Mouse (Mus musculus) kidney, adult 2 months (tissue): ENCODE measurements around the gene En1. TPM values are rescaled to one million over a fixed set of nuclear protein-coding genes. Genes with fewer than 3 reads are reported as not detected.

Experiments
- DNase-seq: peaks from one replicate; pipeline ENCODE4 v3.0.0; 2021
- H3K27ac ChIP-seq: fragments of 200-500 bp; 2 replicates; pipeline ENCODE4 v1.5.1; 2012; ENCODE audit warnings: low read depth, low read length, control low read depth, inconsistent platforms; ENCODE audit not compliant: insufficient read depth
- H3K27me3 ChIP-seq: fragments of 200-500 bp; replicated peaks from 2 replicates; pipeline ENCODE4 v1.6.1; 2012; ENCODE audit warnings: mild to moderate bottlenecking, moderate library complexity, low read length, inconsistent platforms; ENCODE audit not compliant: control insufficient read depth, insufficient read depth
- H3K36me3 ChIP-seq: fragments of 200-500 bp; 2 replicates; pipeline ENCODE4 v1.6.1; 2012; ENCODE audit warnings: mild to moderate bottlenecking, moderate library complexity, low read length, inconsistent platforms; ENCODE audit not compliant: control insufficient read depth, insufficient read depth
- H3K4me1 ChIP-seq: fragments of 200-500 bp; 2 replicates; pipeline ENCODE4 v1.6.1; 2011; ENCODE audit warnings: low read length; ENCODE audit not compliant: control insufficient read depth, insufficient read depth
- H3K4me3 ChIP-seq: fragments of 200-500 bp; 2 replicates; pipeline ENCODE4 v1.5.1; 2011; ENCODE audit warnings: mild to moderate bottlenecking, low read depth, low read length, control low read depth; ENCODE audit not compliant: insufficient read depth
- CTCF ChIP-seq: fragments of 200-500 bp; conservative IDR thresholded peaks from 2 replicates; pipeline ENCODE4 v1.5.1; 2011; ENCODE audit warnings: low read depth, mild to moderate bottlenecking, control low read depth, low read length, moderate library complexity, mixed read lengths; ENCODE audit not compliant: insufficient read depth, insufficient read length
- POLR2A ChIP-seq: fragments of 200-500 bp; IDR thresholded peaks from one replicate; pipeline ENCODE4 v1.6.1; 2011; ENCODE audit warnings: low read depth, low read length, control low read depth
- WGBS: fragments of 180-500 bp; shearing (Covaris S2); methylation state at CpG from one replicate; pipeline ENCODE4 v1.1.7; 2018; 5-methylcytosine and 5-hydroxymethylcytosine counted together
- polyA plus RNA-seq: library from polyadenylated mRNA; depleted of rRNA; stranded (reverse); fragments of >200 nt; gene quantifications from 2 replicates; pipeline ENCODE4 v1.2.3, GENCODE M21; 2012

Gene En1
- polyA plus RNA-seq, 1 experiment: 0.08 TPM

DNA sequence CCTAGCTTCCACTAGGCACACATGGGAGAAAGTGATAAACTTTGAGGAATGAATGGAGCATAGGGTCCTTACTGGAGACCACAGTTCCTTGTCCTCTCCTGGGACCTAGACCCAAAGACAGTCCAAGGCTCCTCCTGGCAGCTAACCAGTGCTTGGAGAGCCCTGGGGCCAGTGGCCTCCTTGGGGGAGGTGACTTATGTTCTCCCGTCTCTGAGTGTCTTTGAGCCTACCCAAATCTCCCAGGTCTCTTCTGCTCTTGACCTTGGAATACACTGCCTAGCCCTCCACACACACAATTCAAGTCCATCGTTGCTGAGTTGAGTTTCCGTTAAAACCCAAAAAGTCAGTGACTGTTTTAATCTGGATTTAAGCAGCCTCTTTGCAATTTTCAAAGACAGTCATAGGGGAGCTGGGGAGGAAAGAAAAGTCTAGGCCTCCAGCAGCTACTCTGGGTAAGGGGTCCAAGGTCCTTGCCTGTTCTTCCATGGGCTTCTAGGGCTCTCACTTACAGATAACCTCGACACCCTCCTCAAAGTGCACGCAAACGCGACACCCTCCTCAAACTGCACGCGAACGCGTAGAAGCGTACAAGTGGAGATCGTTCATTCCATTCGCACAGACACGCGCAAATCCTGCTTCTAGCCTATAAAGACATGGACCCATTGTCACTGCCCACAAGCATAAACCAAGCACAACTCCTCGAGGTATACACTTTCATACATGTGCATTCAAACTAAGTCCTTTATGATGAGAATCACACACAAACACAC is 6.6 kb upstream of the En1 start:
- Histone ChIP-seq H3K4me3 (no peak overlapping the region), H3K27ac (no peak overlapping the region), H3K36me3 (no peaks in the 10 kb centered on the region), H3K27me3 (no peaks in the 10 kb centered on the region; the same call in none of the 2 replicates), H3K4me1 (no peaks in the 10 kb centered on the region)
- WGBS: 8% methylated on average over 17 of the region's 17 CpGs
- TF ChIP-seq POLR2A (no peak), CTCF (no peak)
- DNase-seq: no peak

DNA sequence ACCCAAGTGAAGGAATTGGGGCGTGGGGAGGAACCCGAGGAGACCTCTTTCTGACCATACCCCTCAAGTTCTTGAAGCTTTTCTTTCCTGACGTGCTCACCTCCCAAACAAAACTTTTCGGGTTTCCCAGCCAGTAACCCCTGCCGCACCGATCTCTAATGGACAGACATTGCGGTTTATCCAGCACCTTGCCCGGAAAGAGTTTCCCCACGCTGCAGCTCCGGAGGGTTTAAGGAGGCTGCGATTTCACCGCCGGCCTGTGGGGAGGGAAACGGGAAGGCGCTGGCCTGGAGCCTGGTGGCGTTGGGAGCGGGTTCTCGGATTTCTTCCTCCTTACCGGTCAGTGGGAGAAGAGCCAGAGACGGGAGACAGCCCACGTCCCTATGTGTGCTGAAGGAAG is 5.9 kb upstream of the En1 start:
- H3K4me1 ChIP-seq: no peaks in the 10 kb centered on the region
- no peak overlapping the region for H3K27ac ChIP-seq
- no peaks in the 10 kb centered on the region; the same call in none of the 2 replicates for H3K27me3 ChIP-seq
- 2% methylated on average over 21 of the region's 21 CpGs for WGBS
- no peaks in the 10 kb centered on the region for H3K36me3 ChIP-seq
- no peak for DNase-seq
- TF ChIP-seq CTCF (no peak), POLR2A (no peak)
- H3K4me3 ChIP-seq: no peak overlapping the region

DNA sequence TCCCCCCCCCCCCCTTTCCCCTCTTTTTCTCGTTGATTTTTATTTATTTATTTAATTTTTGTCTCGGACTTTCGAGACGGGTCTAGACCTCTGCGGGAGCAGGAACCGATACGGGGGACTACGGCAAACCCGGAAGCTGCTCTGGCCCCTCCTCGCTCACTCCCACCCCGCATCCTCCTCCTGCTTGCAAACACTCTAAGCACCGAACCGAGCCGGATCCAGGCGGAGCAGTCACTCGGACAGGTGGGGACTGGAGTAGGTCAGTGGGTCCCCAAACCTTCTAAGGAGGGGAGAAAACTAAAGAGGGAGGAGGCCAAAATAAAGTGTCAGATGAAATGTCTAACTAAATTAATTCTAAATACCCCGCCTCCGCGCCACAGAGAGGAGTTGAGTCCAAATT is 5.4 kb upstream of the En1 start:
- no peaks in the 10 kb centered on the region for H3K36me3 ChIP-seq
- H3K27ac ChIP-seq: no peak overlapping the region
- H3K4me3 ChIP-seq: no peak overlapping the region
- no peaks in the 10 kb centered on the region for H3K4me1 ChIP-seq
- DNase-seq: no peak
- TF ChIP-seq POLR2A: no peak
- no peaks in the 10 kb centered on the region; the same call in none of the 2 replicates for H3K27me3 ChIP-seq
- WGBS: 1% methylated on average over 19 of the region's 19 CpGs

DNA sequence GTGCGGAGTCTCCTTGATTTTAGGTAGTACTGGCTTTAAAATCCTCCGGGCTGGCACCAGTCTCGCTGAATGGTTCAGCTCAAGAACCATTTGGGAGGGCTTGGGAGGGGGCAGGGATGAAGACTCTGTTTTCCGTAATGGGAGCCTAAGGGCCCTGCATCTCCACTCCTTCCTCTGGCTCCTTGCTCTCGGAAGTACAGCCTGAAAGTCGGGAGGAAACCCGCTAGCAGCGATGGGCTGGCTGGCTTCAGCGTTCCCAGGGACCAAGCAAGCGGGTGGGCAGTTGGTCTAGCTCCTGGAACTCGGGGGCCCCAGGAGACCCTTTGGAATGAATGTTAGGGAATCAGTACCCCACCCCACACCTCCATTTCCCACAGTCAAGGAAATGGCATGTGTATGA is 4.9 kb upstream of the En1 start:
- DNase-seq: no peak
- Histone ChIP-seq H3K27me3 (peaks cover 3% of the 10 kb centered on the region), H3K27ac (no peak overlapping the region), H3K4me3 (no peak overlapping the region), H3K4me1 (no peaks in the 10 kb centered on the region), H3K36me3 (no peaks in the 10 kb centered on the region)
- TF ChIP-seq POLR2A (no peak), CTCF (no peak)
- WGBS: 5% methylated on average over 11 of the region's 11 CpGs

DNA sequence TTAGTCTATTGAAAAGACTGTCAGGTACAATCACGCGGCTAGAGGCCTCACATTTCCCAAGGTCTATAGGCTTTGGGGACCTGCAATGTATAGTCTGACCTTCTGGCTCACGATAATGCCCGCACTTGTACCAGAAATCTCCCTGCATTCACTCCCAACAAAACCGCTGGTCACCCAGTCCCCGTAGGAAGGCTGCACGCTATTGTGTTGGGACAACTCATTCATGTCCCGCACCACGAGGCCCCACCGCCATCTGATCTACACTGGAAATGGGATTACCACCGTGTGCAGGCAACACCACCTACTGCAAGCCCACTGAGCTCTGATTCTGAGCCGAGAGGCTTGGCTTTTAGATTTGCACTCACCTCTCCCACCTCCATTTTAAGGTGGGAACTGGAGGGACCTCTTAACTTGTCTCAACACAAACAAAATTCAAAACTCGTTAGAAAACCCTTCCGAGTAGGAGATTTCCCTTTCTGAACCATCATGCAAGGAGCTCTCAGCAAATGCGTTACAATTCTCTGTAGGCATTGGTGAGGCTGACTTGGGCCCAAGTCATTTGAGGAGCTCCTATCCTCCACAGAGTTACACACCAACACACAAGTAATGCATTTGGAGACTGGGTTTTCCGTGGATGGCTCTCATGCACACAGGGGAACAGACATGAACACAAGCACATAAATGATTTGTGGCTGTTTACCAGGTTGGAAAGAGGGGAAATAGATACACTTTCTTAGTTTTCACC is 3.9 kb upstream of the En1 start:
- Histone ChIP-seq H3K36me3 (no peaks in the 10 kb centered on the region), H3K27ac (no peak overlapping the region), H3K4me3 (no peak overlapping the region), H3K4me1 (no peaks in the 10 kb centered on the region), H3K27me3 (peaks cover 9% of the 10 kb centered on the region)
- 4% methylated on average over 16 of the region's 16 CpGs for WGBS
- DNase-seq: no peak
- no peak for TF ChIP-seq POLR2A

DNA sequence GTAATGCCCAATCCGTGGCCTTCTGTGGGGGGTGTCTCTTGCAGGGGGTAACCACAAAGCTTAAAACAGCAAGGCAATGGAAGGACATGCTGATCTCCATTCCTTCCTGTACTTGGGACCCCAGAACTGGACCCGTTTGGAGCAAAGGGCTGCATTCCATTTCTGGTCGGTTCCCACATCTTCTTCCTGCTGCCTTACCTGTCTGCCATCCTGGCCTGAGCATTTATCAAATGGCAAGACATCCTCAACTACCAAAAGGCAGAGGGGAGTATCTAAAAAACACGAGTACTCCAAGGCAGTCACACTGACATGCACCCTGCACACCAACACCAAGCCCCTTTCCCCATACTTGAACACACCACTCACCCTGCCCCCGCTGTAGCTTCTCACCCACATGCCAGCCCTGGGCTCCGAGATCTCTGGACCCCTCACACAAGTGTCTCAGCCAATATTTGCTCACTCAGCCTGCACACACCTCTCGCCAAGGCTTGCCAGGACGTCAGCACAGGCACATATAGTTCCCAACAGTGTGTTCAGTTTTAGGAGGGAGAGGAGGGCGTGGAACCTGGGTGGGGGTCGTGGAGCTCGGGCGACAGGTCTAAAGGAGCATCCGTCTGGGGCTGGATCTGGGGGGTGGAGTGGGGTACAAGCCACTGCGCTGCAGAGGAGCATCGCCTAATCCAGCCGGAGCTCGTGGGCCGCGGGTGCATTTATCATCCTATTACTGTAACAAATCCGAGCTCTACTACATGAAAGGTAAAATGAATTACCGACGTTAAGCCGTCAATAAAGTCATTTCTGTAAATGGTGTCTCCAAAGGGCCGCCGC is 2.7 kb upstream of the En1 start:
- H3K36me3 ChIP-seq: no peaks in the 10 kb centered on the region
- no peaks in the 10 kb centered on the region for H3K4me1 ChIP-seq
- WGBS: 2% methylated on average over 25 of the region's 25 CpGs
- no peak overlapping the region for H3K27ac ChIP-seq
- TF ChIP-seq CTCF (no peak), POLR2A (no peak)
- peaks cover 11% of the 10 kb centered on the region for H3K27me3 ChIP-seq
- no peak for DNase-seq
- no peak overlapping the region for H3K4me3 ChIP-seq

DNA sequence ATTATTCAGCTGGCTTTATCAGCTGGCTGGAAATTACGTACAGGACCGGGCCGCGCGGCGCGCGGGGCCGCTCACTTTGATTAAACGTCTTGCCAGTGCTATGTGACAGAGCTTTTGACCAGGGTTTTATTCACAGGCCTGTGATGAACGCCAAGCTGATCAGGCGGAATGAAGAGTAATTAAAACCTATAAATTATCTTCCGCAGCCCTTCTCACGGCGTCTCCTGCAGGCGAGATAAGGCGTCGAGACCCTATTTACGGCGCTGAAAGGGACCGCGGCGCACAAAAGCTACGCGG is 2.1 kb upstream of the En1 start:
- 4% methylated on average over 25 of the region's 25 CpGs for WGBS
- H3K27ac ChIP-seq: no peak overlapping the region
- H3K4me3 ChIP-seq: no peak overlapping the region
- H3K4me1 ChIP-seq: no peaks in the 10 kb centered on the region
- no peak for TF ChIP-seq CTCF
- TF ChIP-seq POLR2A: no peak
- H3K36me3 ChIP-seq: no peaks in the 10 kb centered on the region
- no peak for DNase-seq
- peaks cover 13% of the 10 kb centered on the region for H3K27me3 ChIP-seq
